Mouse (Mus musculus) stomach, postnatal 0 days (tissue): ENCODE results near the gene Gm10198. TPM values are rescaled to one million over a fixed set of nuclear protein-coding genes. Genes with fewer than 3 reads are reported as not detected.
A peak's percentile ranks its signal among the peaks of the same experiment; 100 is the strongest.

Experiments
- ATAC-seq: fragments of 200-750 bp; cut with Nextera tagmentation; 2 replicates; pipeline ENCODE4 v1.8.0; 2017; ENCODE audit not compliant: low FRiP score, low TSS enrichment
- DNase-seq: peaks from one replicate; pipeline ENCODE4 v3.0.0-alpha.2; 2016; ENCODE audit warnings: low spot score
- H3K27ac ChIP-seq: fragments of 300-500 bp; sonication (generic); replicated peaks from 2 replicates; pipeline ENCODE4 v1.5.1; 2014; ENCODE audit warnings: mild to moderate bottlenecking, control low read depth
- H3K27me3 ChIP-seq: fragments of 300-500 bp; sonication (generic); 2 replicates; pipeline ENCODE4 v1.6.1; 2014; ENCODE audit warnings: low read length; ENCODE audit not compliant: control insufficient read depth, insufficient read depth
- H3K36me3 ChIP-seq: fragments of 300-500 bp; sonication (generic); 2 replicates; pipeline ENCODE4 v1.6.1; 2014; ENCODE audit warnings: low read length, mixed read lengths; ENCODE audit not compliant: control insufficient read depth, insufficient read depth
- H3K4me1 ChIP-seq: fragments of 300-500 bp; sonication (generic); replicated peaks from 2 replicates; pipeline ENCODE4 v1.6.1; 2014; ENCODE audit warnings: antibody characterized with exemption; ENCODE audit not compliant: control insufficient read depth, insufficient read depth
- H3K4me2 ChIP-seq: fragments of 300-500 bp; sonication (generic); replicated peaks from 2 replicates; pipeline ENCODE4 v1.6.1; 2014; ENCODE audit warnings: low read depth, mild to moderate bottlenecking, control low read depth, moderate library complexity
- H3K4me3 ChIP-seq: fragments of 300-500 bp; sonication (generic); 2 replicates; pipeline ENCODE4 v1.5.1; 2014; ENCODE audit warnings: low read depth, low read length, control low read depth
- H3K9ac ChIP-seq: fragments of 300-500 bp; sonication (generic); 2 replicates; pipeline ENCODE4 v1.6.1; 2014; ENCODE audit warnings: mild to moderate bottlenecking, low read length, control low read depth, mixed read lengths
- H3K9me3 ChIP-seq: fragments of 300-500 bp; sonication (generic); 2 replicates; pipeline ENCODE4 v1.6.1; 2016; ENCODE audit warnings: low read length; ENCODE audit not compliant: control insufficient read depth
- CTCF ChIP-seq: IDR thresholded peaks from 2 replicates; pipeline ENCODE4 v1.5.1; 2016; ENCODE audit warnings: antibody characterized with exemption, low read depth, mild to moderate bottlenecking, moderate library complexity
- EP300 ChIP-seq: optimal IDR thresholded peaks from 2 replicates; pipeline ENCODE3; 2016; ENCODE audit warnings: antibody characterized with exemption
- WGBS: fragments of 180-500 bp; shearing (Covaris S2); extraction: QIAGEN DNeasy Blood & Tissue Kit; methylation state at CpG from one replicate; pipeline ENCODE4 v1.1.7; 2014; 5-methylcytosine and 5-hydroxymethylcytosine counted together
- polyA plus RNA-seq: library from polyadenylated mRNA; unstranded; fragments of >200 nt; fragmentation: Nextera tagmentation; extraction: Ambion mirVana; gene quantifications from 2 replicates; pipeline ENCODE4 v1.2.1, GENCODE M21; 2015

Gene Gm10198
- polyA plus RNA-seq, 1 experiment from 2014 or later: not detected

DNA sequence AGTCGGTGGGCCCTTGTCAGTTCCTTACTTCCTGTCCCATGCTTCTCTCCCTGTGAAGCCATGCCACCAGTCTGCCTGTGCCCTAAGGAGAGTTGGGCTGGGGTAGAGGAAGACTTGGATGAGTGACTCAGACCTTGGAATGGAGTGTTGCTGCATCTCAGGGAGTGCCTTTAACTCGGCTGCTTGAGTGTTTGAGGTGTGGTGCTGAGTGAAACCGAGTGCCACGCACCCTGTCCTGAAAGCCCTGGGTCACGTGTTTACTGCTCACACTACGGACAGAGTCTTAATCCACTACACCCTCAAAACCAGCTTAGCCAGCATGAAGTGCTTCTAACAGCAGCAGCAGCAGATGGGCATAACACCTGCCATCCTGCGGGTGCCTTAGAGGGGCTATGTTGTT is 30.5 kb downstream of the Gm10198 start:
- ATAC-seq (peak; percentile 91), DNase-seq (peak; percentile 53)
- no peaks in the 10 kb centered on the region for H3K4me1 ChIP-seq
- H3K9me3 ChIP-seq: no peaks in the 10 kb centered on the region
- H3K27ac ChIP-seq: peak overlapping the region; percentile 49; the same call in 1 of the 2 replicates
- no peak overlapping the region for H3K4me3 ChIP-seq
- H3K4me2 ChIP-seq: no peak overlapping the region
- TF ChIP-seq CTCF (no peak), EP300 (no peak)
- no peak overlapping the region for H3K9ac ChIP-seq
- no peaks in the 10 kb centered on the region for H3K36me3 ChIP-seq
- no peaks in the 10 kb centered on the region for H3K27me3 ChIP-seq
- 67% methylated on average over 7 of the region's 7 CpGs for WGBS

DNA sequence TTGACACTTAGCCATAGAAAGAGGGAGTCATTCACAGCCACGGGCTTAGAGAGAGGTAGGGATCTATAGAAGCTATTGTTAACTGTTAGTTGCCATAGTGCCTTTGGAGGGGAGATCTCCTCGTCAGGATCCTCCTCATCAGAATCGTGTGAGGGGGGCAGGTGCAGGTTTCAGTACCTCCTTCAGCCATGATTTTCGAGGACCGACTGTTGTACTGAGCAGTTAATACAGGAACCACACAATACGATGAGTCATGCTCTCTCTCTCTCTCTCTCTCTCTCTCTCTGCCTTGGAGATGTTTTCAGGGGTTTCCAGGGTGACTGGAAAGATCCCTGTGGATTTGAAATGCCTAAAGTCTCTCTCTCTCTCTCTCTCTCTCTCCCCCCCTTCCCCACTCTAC is 31.5 kb downstream of the Gm10198 start:
- TF ChIP-seq EP300: no peak
- H3K27me3 ChIP-seq: no peaks in the 10 kb centered on the region
- no peak overlapping the region for H3K9ac ChIP-seq
- DNase-seq (no peak), ATAC-seq (no peak)
- H3K4me2 ChIP-seq: no peak overlapping the region
- 53% methylated on average over 6 of the region's 6 CpGs for WGBS
- no peak overlapping the region for H3K27ac ChIP-seq
- no peaks in the 10 kb centered on the region for H3K36me3 ChIP-seq
- H3K4me3 ChIP-seq: no peak overlapping the region
- H3K4me1 ChIP-seq: no peaks in the 10 kb centered on the region
- H3K9me3 ChIP-seq: no peaks in the 10 kb centered on the region

DNA sequence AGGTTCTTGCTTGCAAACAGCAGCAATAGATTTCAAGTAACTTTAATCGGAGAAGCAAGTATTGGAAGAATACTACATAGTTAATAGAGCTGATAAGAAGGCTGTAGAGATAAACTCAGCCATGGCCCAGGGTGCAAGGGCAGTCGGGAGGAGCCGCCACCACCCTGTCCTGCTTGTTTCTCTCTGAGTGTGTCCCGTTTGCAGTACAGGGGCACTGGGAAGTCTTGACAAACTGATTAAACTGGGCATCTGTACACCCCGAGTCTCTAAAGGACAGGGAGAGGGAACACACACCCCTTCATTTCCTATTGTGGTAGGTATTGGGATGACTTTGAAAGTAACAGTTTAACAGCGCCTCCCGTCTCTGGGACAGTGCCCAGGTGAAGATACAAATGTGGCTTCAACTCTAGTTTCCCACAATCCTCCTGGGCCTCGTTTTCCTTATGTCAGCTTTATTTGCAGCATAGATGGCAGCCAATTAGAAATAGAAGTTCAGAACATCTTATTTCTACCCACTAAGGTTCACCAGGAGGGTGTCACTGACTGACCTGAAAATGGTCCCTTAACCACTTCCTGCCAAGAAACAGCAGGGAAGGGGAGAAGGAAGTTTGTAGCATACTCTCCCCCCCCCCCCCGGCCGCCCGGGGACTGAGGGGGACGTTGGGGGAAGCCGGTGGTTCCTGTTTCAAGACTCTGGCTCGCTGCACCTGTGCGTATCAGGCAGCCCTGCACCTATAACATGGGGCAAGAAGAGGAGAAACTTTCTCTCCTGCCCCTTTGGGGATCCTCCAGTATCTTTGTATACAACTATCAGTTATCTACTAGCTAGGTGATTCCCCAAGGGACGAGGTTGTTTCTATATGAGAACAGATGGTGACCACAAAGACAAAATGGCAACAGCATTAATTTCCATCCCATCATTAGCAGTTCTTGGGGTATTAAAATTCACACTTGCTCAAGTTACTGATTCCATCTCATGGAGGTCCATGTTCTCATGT is 41.9 kb downstream of the Gm10198 start:
- H3K9ac ChIP-seq: no peak overlapping the region
- H3K36me3 ChIP-seq: no peaks in the 10 kb centered on the region
- H3K27ac ChIP-seq: no peak overlapping the region
- no peaks in the 10 kb centered on the region for H3K27me3 ChIP-seq
- H3K4me3 ChIP-seq: no peak overlapping the region
- WGBS: 78% methylated on average over 16 of the region's 16 CpGs
- DNase-seq: no peak
- H3K4me1 ChIP-seq: no peaks in the 10 kb centered on the region
- no peak for ATAC-seq
- TF ChIP-seq EP300 (no peak), CTCF (no peak)
- H3K4me2 ChIP-seq: no peak overlapping the region
- H3K9me3 ChIP-seq: no peaks in the 10 kb centered on the region

DNA sequence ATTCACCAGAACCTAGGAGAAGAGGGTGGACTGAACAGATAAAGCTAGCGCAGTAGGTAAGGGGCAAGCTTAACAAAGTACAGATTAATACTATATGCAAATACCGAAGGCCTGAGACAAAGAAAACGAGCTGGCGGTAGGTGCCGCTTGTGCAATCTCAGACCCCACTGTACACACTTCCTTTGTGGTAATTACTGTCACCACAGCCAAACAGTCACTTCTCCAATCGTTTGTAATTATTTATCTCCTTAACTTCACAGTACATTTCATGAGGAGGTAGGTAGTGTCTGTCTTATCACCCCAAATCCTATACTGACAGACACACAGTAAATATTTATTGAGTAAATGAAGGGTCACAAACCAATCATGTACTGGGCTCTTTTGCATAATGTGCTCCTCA is 47.7 kb downstream of the Gm10198 start:
- DNase-seq (no peak), ATAC-seq (no peak)
- no peak overlapping the region for H3K4me2 ChIP-seq
- 75% methylated on average over 6 of the region's 6 CpGs for WGBS
- H3K4me1 ChIP-seq: no peaks in the 10 kb centered on the region
- no peaks in the 10 kb centered on the region for H3K36me3 ChIP-seq
- H3K4me3 ChIP-seq: no peak overlapping the region
- H3K9ac ChIP-seq: no peak overlapping the region
- H3K9me3 ChIP-seq: no peaks in the 10 kb centered on the region
- H3K27me3 ChIP-seq: no peaks in the 10 kb centered on the region
- no peak for TF ChIP-seq CTCF
- no peak for TF ChIP-seq EP300
- no peak overlapping the region for H3K27ac ChIP-seq

Other genes starting within 250 kb of the Gm10198 start
- 33.5 and 35.9 TPM in 2 replicates for gene Gpbp1, start 102.7 kb upstream of the Gm10198 start, polyA plus RNA-seq
- not detected in 2 replicates for gene Gm49496, start 42.8 kb upstream of the Gm10198 start, polyA plus RNA-seq
- gene Mier3, start 88.2 kb downstream of the Gm10198 start, polyA plus RNA-seq: 10.6 and 12.0 TPM in 2 replicates
- 12.9 and 13.3 TPM in 2 replicates for gene Map3k1, start 216.2 kb downstream of the Gm10198 start, polyA plus RNA-seq